Mouse (Mus musculus): ENCODE results near the gene Hist1h2aa.

Gene Hist1h2aa

GRCm38 (mm10) chr13:23933421-23934210 lies 646 bp upstream of the Hist1h2aa start, which contains the start of gene Hist1h2ba:
Hist1h2ba (minus strand) TSS chr13:23934156.
- in situ Hi-C loops (cut with MboI; ENCODE audit: low pct_unique_long_range_greater_than_20kb in 1 of 2, low sequenced_read_pairs in 2 of 2, unreplicated experiment in 1 of 2), result no loop called here

GRCm38 (mm10) chr13:23938699-23939098 lies 4.4 kb downstream of the Hist1h2aa start:
- in situ Hi-C loops (cut with MboI; ENCODE audit: low pct_unique_long_range_greater_than_20kb in 1 of 2, low sequenced_read_pairs in 2 of 2, unreplicated experiment in 1 of 2), result no loop called here

- in situ Hi-C loops (cut with MboI; ENCODE audit: low pct_unique_long_range_greater_than_20kb in 1 of 2, low sequenced_read_pairs in 2 of 2, unreplicated experiment in 1 of 2), result no loop called here
Measured at GRCm38 (mm10) chr13:23940291-23940690, 6.0 kb downstream of the Hist1h2aa start.

- in situ Hi-C loops (cut with MboI; ENCODE audit: low pct_unique_long_range_greater_than_20kb in 1 of 2, low sequenced_read_pairs in 2 of 2, unreplicated experiment in 1 of 2), result no loop called here
Measured at GRCm38 (mm10) chr13:23942861-23943260, 8.6 kb downstream of the Hist1h2aa start.

GRCm38 (mm10) chr13:23946254-23946653 lies 12.0 kb downstream of the Hist1h2aa start:
- in situ Hi-C loops (cut with MboI; ENCODE audit: low pct_unique_long_range_greater_than_20kb in 1 of 2, low sequenced_read_pairs in 2 of 2, unreplicated experiment in 1 of 2), result no loop called here

- in situ Hi-C loops (cut with MboI; ENCODE audit: low pct_unique_long_range_greater_than_20kb in 1 of 2, low sequenced_read_pairs in 2 of 2, unreplicated experiment in 1 of 2), result no loop called here
Measured at GRCm38 (mm10) chr13:23949484-23950246, 15.4 kb downstream of the Hist1h2aa start.

GRCm38 (mm10) chr13:23950928-23951327 lies 16.7 kb downstream of the Hist1h2aa start:
- in situ Hi-C loops (cut with MboI; ENCODE audit: low pct_unique_long_range_greater_than_20kb in 1 of 2, low sequenced_read_pairs in 2 of 2, unreplicated experiment in 1 of 2), result no loop called here

- in situ Hi-C loops (cut with MboI; ENCODE audit: low pct_unique_long_range_greater_than_20kb in 1 of 2, low sequenced_read_pairs in 2 of 2, unreplicated experiment in 1 of 2), result no loop called here
Measured at GRCm38 (mm10) chr13:23959776-23960175, 25.5 kb downstream of the Hist1h2aa start.

- in situ Hi-C loops (cut with MboI; ENCODE audit: low pct_unique_long_range_greater_than_20kb in 1 of 2, low sequenced_read_pairs in 2 of 2, unreplicated experiment in 1 of 2), result no loop called here
Measured at GRCm38 (mm10) chr13:23964909-23965308, 30.6 kb downstream of the Hist1h2aa start.

- in situ Hi-C loops (cut with MboI; ENCODE audit: low pct_unique_long_range_greater_than_20kb in 1 of 2, low sequenced_read_pairs in 2 of 2, unreplicated experiment in 1 of 2), result no loop called here
Measured at GRCm38 (mm10) chr13:23971870-23972269, 37.6 kb downstream of the Hist1h2aa start.

- in situ Hi-C loops (cut with MboI; ENCODE audit: low pct_unique_long_range_greater_than_20kb in 1 of 2, low sequenced_read_pairs in 2 of 2, unreplicated experiment in 1 of 2), result no loop called here
Measured at GRCm38 (mm10) chr13:23972271-23972670, 38.0 kb downstream of the Hist1h2aa start.
